Mouse (Mus musculus) stomach, embryonic 16.5 days (tissue): ENCODE results near the gene Ccdc188. TPM values are rescaled to one million over a fixed set of nuclear protein-coding genes. Genes with fewer than 3 reads are reported as not detected.
A peak's percentile ranks its signal among the peaks of the same experiment; 100 is the strongest.

Source experiments
- ATAC-seq: fragments of 200-750 bp; cut with Nextera tagmentation; 2 replicates; pipeline ENCODE4 v1.8.0; 2017; ENCODE audit warnings: moderate number of reproducible peaks, moderate TSS enrichment; ENCODE audit not compliant: insufficient read depth, low FRiP score
- H3K27ac ChIP-seq: fragments of 300-500 bp; sonication (generic); 2 replicates; pipeline ENCODE4 v1.5.1; 2014; ENCODE audit warnings: low read length
- H3K27me3 ChIP-seq: fragments of 300-500 bp; sonication (generic); 2 replicates; pipeline ENCODE4 v1.6.1; 2014; ENCODE audit warnings: low read length, control low read depth, mixed read lengths; ENCODE audit not compliant: control insufficient read depth, insufficient read depth
- H3K36me3 ChIP-seq: fragments of 300-500 bp; sonication (generic); 2 replicates; pipeline ENCODE4 v1.6.1; 2014; ENCODE audit warnings: low read length; ENCODE audit not compliant: control insufficient read depth, insufficient read depth
- H3K4me1 ChIP-seq: fragments of 300-500 bp; sonication (generic); 2 replicates; pipeline ENCODE4 v1.6.1; 2014; ENCODE audit warnings: low read length, control low read depth, mixed read lengths; ENCODE audit not compliant: control insufficient read depth, insufficient read depth
- H3K4me2 ChIP-seq: fragments of 300-500 bp; sonication (generic); 2 replicates; pipeline ENCODE4 v1.6.1; 2014; ENCODE audit warnings: low read depth, low read length, mixed read lengths
- H3K4me3 ChIP-seq: fragments of 300-500 bp; sonication (generic); replicated peaks from 2 replicates; pipeline ENCODE4 v1.5.1; 2014; ENCODE audit warnings: mild to moderate bottlenecking, low read length
- H3K9ac ChIP-seq: fragments of 300-500 bp; sonication (generic); 2 replicates; pipeline ENCODE4 v1.6.1; 2014; ENCODE audit warnings: low read length
- H3K9me3 ChIP-seq: fragments of 300-500 bp; sonication (generic); replicated peaks from 2 replicates; pipeline ENCODE4 v1.6.1; 2016; ENCODE audit warnings: low read length, control low read depth; ENCODE audit not compliant: control insufficient read depth
- WGBS: fragments of 180-500 bp; shearing (Covaris S2); extraction: QIAGEN DNeasy Blood & Tissue Kit; methylation state at CpG from one replicate; pipeline ENCODE4 v1.1.7; 2014; 5-methylcytosine and 5-hydroxymethylcytosine counted together
- polyA plus RNA-seq: library from polyadenylated mRNA; unstranded; fragments of >200 nt; fragmentation: Nextera tagmentation; extraction: Ambion mirVana; gene quantifications from 2 replicates; pipeline ENCODE4 v1.2.1, GENCODE M21; 2015

The Ccdc188 gene
- polyA plus RNA-seq, result not detected in 2 replicates

DNA sequence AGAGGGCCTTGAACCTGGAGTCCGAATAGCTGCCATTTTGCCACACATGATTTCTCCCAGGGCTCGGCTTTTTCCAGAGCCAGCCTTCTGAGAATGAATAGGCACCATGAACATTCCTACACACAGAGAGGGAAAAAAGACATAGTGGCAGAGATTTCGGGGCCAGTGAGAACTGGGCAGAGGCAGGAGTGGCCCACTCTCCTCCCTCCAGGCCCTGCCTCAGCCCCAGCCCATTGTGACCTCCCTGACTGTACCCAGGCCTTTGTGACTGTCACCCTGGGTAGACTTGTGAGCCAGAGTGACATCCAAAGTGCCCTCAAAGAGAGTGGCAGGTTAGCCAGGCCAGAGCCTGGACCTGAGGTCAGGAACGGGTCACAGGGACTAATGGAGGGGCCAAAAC lies at the start of gene Ccdc188:
TSS of gene Ccdc188 (plus strand) at position 301 of the 400 bp plus-strand sequence.
- Histone ChIP-seq H3K36me3 (no peaks in the 10 kb centered on the region), H3K27me3 (no peaks in the 10 kb centered on the region), H3K9me3 (no peaks in the 10 kb centered on the region), H3K4me3 (no peak within 1 kb of the TSS), H3K4me1 (peaks cover 9% of the 10 kb centered on the region), H3K9ac (no peak within 1 kb of the TSS), H3K27ac (no peak within 1 kb of the TSS), H3K4me2 (no peak within 1 kb of the TSS)
- ATAC-seq, result no peak
- WGBS, result 89% methylated on average over 4 of the region's 4 CpGs

DNA sequence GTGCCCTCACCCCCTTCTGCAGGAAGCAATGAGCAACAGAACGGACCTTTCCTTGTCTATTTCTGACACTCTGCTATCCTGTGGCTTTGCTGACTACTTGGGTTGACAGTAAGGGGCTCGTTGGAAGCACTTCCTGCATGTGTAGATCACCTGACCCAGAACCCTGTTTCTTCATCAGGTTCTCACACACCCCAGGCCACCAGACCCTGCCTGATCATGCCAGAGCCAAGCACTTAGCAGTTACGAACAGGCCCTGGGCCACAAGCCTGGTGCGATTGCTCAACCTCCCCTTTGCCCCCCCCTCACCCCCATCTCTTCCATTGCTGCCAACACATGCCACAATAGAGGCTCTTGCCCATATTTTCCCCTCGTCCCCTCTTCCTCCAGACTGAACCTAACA lies 48.5 kb upstream of the Ccdc188 start:
- Histone ChIP-seq H3K9me3 (no peaks in the 10 kb centered on the region), H3K27me3 (peaks cover 2% of the 10 kb centered on the region; the same call in 1 of the 2 replicates), H3K4me3 (no peak overlapping the region), H3K36me3 (no peaks in the 10 kb centered on the region), H3K9ac (no peak overlapping the region), H3K4me2 (no peak overlapping the region), H3K27ac (no peak overlapping the region), H3K4me1 (no peaks in the 10 kb centered on the region)
- no peak for ATAC-seq
- 74% methylated on average over 5 of the region's 5 CpGs for WGBS

DNA sequence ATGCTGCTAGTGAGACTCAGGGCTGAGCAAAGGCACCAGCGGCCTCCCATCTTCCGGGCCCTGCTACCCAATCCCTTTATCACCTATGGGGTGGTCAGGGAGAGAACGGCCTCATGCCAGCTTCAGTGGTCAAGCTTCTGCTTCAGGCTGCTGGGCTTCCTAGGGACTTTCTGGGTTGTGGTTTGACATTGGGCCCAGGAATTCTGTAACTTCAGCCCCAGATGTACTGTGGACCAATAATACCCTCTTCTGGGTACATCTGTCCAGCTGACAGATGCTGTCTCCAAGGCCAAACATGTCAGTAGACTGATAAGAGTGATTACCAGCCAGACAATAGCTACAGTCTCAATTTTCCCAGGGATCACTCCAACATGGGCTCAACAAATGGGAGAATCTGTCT lies 47.9 kb upstream of the Ccdc188 start:
- no peak overlapping the region for H3K27ac ChIP-seq
- H3K4me2 ChIP-seq, result no peak overlapping the region
- H3K27me3 ChIP-seq, result peaks cover 2% of the 10 kb centered on the region; the same call in 1 of the 2 replicates
- no peaks in the 10 kb centered on the region for H3K9me3 ChIP-seq
- no peak overlapping the region for H3K4me3 ChIP-seq
- H3K36me3 ChIP-seq, result no peaks in the 10 kb centered on the region
- no peak for ATAC-seq
- no peaks in the 10 kb centered on the region for H3K4me1 ChIP-seq
- WGBS, result 86% methylated on average over 3 of the region's 3 CpGs
- H3K9ac ChIP-seq, result no peak overlapping the region

DNA sequence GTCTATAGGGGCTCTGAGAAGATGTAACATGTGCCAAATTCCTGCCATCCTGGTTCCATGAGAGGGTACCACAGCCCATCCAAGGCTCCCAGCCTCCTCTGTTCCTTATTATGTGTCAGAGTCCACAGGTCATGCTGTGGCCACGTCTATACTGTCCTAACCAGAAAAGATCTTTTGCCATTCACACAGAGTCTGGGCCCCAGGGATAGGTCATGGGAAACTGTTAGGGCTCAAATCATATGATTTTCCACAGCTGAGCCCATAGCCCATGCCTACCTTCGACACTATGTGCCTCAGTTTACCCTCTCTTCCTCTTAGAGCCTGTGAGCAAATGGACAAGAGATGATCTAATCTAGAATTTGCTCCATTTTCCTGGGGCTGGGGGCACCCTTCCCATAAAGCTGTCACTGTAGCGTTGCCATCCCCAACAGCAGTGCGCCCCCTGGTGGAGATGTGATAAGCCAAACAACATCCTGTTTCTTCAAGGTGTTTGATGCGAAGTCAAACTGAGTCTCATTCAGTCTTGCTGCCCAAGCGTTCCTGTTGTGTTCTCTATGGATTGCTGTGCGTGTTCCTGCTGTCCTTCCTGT lies 45.3 kb upstream of the Ccdc188 start:
- Histone ChIP-seq H3K36me3 (no peaks in the 10 kb centered on the region), H3K9me3 (no peaks in the 10 kb centered on the region), H3K9ac (no peak overlapping the region), H3K4me3 (no peak overlapping the region), H3K27me3 (peaks cover 2% of the 10 kb centered on the region; the same call in 1 of the 2 replicates), H3K27ac (no peak overlapping the region), H3K4me1 (peaks cover 12% of the 10 kb centered on the region), H3K4me2 (no peak overlapping the region)
- 15% methylated on average over 7 of the region's 7 CpGs for WGBS
- ATAC-seq, result no peak

DNA sequence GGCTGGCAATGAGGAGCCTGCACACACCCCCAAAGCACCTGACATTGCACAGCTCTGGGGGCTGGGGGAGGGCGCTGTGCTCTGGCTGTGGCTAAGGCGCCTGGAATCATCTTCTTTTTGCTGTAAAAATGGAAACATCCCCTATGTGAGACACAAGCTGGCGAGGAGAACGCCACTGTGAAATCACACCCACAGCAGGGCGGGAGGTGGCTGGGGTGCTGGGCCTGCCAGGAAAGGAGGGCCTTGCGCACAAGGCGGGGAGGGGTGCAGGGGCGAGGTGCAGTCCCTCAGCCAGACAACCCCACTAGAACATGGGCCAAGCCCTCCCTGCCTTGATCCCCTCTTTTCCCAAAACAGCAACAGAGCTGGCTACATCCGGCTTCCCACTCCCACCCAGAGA lies 44.4 kb upstream of the Ccdc188 start:
- Histone ChIP-seq H3K27me3 (peaks cover 2% of the 10 kb centered on the region; the same call in 1 of the 2 replicates), H3K9me3 (no peaks in the 10 kb centered on the region), H3K9ac (no peak overlapping the region), H3K4me2 (no peak overlapping the region), H3K27ac (no peak overlapping the region), H3K36me3 (no peaks in the 10 kb centered on the region), H3K4me1 (peaks cover 12% of the 10 kb centered on the region), H3K4me3 (no peak overlapping the region)
- 72% methylated on average over 9 of the region's 9 CpGs for WGBS
- ATAC-seq, result no peak

DNA sequence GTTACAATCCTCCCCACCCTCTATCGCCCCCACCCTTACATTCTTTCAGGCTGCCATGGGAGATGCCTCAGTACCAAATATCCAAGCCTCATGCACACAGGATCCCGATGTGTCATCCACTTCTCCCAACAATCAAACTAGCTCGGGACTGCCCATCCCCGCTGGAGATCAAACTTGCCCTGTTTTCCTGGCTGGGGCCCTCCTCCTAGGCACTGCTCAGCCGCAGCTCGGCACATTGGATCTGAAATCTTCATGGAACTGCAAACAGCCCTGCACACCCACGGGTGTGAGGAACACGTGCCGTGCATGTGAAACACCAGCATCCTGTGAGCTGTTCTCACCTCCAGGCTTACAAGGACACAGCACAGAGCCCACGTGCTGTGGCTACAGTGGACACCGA lies 43.9 kb upstream of the Ccdc188 start:
- no peak overlapping the region for H3K4me2 ChIP-seq
- no peak overlapping the region for H3K27ac ChIP-seq
- no peaks in the 10 kb centered on the region for H3K36me3 ChIP-seq
- no peak overlapping the region for H3K9ac ChIP-seq
- ATAC-seq, result no peak
- peaks cover 18% of the 10 kb centered on the region for H3K4me1 ChIP-seq
- H3K4me3 ChIP-seq, result no peak overlapping the region
- WGBS, result 72% methylated on average over 11 of the region's 11 CpGs
- H3K27me3 ChIP-seq, result peaks cover 2% of the 10 kb centered on the region; the same call in 1 of the 2 replicates
- H3K9me3 ChIP-seq, result no peaks in the 10 kb centered on the region

DNA sequence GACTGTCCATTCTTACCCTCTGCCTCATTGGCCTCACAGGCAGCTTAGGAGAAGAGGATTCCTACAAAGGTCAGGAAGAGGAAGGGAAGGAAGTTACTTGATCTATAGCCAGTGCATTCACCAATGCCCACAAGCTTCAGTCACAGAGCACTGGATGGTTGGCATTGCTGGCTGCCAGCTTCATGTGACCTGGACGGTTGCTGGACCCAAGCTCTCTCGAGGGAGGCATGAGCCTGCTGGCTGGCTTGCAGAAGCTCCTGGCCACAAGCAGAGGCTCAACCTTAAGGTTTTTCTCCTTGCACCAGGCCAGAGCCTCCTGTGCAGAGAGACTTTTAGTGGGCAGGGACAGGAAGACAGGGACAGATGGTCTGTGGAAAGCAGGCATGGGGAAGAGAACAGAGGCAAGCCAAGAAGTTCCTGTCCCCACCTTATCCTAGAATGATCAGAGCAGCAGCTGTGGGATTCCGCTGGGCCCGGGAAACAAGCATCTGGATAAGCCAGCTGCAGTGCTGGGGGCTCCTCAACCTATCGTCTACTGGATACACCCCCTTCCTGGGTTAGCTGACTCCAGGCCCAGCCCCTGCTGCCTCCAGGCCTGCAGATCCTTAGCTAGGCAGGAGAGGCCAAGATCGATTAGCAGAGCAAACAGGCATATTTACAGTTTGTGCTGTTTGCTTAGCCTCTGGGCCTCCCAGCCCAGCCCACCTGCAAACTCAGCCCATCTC lies 41.7 kb upstream of the Ccdc188 start:
- Histone ChIP-seq H3K4me2 (no peak overlapping the region), H3K4me3 (no peak overlapping the region), H3K9me3 (no peaks in the 10 kb centered on the region), H3K27ac (peak overlapping the region; percentile 51), H3K27me3 (peaks cover 2% of the 10 kb centered on the region; the same call in 1 of the 2 replicates), H3K4me1 (peaks cover 31% of the 10 kb centered on the region), H3K9ac (peak overlapping the region; percentile 35; the same call in 1 of the 2 replicates), H3K36me3 (no peaks in the 10 kb centered on the region)
- ATAC-seq, result 0 out of 2 replicates have a peak, but pooled peaks have one; percentile 26
- WGBS, result 30% methylated on average over 6 of the region's 6 CpGs

DNA sequence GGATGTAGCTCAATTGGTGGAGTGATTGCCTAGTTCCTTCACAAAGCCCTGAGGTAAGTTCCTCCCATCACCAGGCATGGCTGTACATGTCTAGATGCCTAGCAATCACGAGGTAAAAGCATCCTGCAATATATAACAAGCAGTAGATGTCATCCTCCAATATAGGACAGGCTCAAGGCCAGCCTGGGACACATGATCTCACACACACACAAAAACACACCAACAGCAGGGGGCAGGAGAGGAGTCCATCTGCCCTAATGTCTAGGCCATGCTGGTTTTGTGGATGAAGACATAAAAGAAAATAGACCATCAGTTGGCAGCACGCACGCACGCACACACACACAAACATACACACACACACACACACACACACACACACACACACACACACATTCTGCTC lies 40.9 kb upstream of the Ccdc188 start:
- no peaks in the 10 kb centered on the region for H3K36me3 ChIP-seq
- H3K4me2 ChIP-seq, result no peak overlapping the region
- no peaks in the 10 kb centered on the region for H3K9me3 ChIP-seq
- peaks cover 33% of the 10 kb centered on the region for H3K4me1 ChIP-seq
- H3K27me3 ChIP-seq, result peaks cover 2% of the 10 kb centered on the region; the same call in 1 of the 2 replicates
- WGBS, result 61% methylated on average over 4 of the region's 4 CpGs
- no peak for ATAC-seq
- H3K9ac ChIP-seq, result no peak overlapping the region
- H3K27ac ChIP-seq, result peak overlapping the region; percentile 51
- H3K4me3 ChIP-seq, result no peak overlapping the region

DNA sequence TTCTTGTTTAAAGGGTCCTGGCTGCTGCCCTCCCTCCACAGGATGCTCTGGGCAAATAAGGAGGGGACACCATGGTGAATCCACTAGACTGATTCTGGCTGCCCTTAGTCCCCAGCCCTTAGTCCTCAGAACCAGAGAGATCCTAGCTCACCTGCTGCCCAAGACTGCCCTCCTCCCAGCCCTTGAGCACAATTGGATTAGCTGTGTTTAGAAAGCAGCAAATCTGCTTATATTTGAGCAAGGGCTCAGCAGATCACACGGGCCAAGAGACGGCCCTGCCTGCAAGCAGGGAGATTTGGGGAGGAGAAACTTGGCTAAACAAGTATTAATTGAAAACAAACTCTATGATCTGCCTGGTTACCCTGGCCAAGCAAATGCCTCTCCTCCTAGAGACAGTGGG lies 38.1 kb upstream of the Ccdc188 start:
- 7% methylated on average over 2 of the region's 2 CpGs for WGBS
- H3K36me3 ChIP-seq, result no peaks in the 10 kb centered on the region
- H3K4me2 ChIP-seq, result no peak overlapping the region
- no peak for ATAC-seq
- H3K27ac ChIP-seq, result no peak overlapping the region; the same call in 1 of the 2 replicates
- H3K4me1 ChIP-seq, result peaks cover 34% of the 10 kb centered on the region
- no peaks in the 10 kb centered on the region for H3K9me3 ChIP-seq
- H3K27me3 ChIP-seq, result no peaks in the 10 kb centered on the region
- H3K4me3 ChIP-seq, result no peak overlapping the region
- H3K9ac ChIP-seq, result no peak overlapping the region
